Mouse (Mus musculus) neural tube, embryonic 14.5 days (tissue): ENCODE results near the gene Olfr545. TPM values are rescaled to one million over a fixed set of nuclear protein-coding genes. Genes with fewer than 3 reads are reported as not detected.
"Not testable (repeated sequence)": the region's sequence is repeated elsewhere in the genome, so short reads cannot be mapped to it uniquely, and the experiment has no call there.

Source experiments
- ATAC-seq: fragments of 200-750 bp; cut with Nextera tagmentation; 2 replicates; pipeline ENCODE4 v1.8.0; 2017; ENCODE audit warnings: low read depth, mild to moderate bottlenecking, moderate TSS enrichment, moderate library complexity
- H3K27ac ChIP-seq: fragments of 300-500 bp; sonication (generic); 2 replicates; pipeline ENCODE4 v1.5.1; 2014; ENCODE audit warnings: low read depth, mild to moderate bottlenecking, control low read depth, low read length, moderate library complexity, mixed read lengths
- H3K27me3 ChIP-seq: fragments of 300-500 bp; sonication (generic); 2 replicates; pipeline ENCODE4 v1.6.1; 2014; ENCODE audit warnings: low read length; ENCODE audit not compliant: control insufficient read depth, insufficient read depth
- H3K36me3 ChIP-seq: fragments of 300-500 bp; sonication (generic); 2 replicates; pipeline ENCODE4 v1.6.1; 2014; ENCODE audit warnings: low read length, mixed read lengths; ENCODE audit not compliant: control insufficient read depth, insufficient read depth
- H3K4me1 ChIP-seq: fragments of 300-500 bp; sonication (generic); 2 replicates; pipeline ENCODE4 v1.6.1; 2014; ENCODE audit warnings: low read length; ENCODE audit not compliant: control insufficient read depth, insufficient read depth
- H3K4me2 ChIP-seq: fragments of 300-500 bp; sonication (generic); 2 replicates; pipeline ENCODE4 v1.6.1; 2014; ENCODE audit warnings: mild to moderate bottlenecking, low read depth, low read length, control low read depth
- H3K4me3 ChIP-seq: fragments of 300-500 bp; sonication (generic); 2 replicates; pipeline ENCODE4 v1.5.1; 2014; ENCODE audit warnings: low read depth, low read length, control low read depth, mixed read lengths
- H3K9ac ChIP-seq: fragments of 300-500 bp; sonication (generic); replicated peaks from 2 replicates; pipeline ENCODE4 v1.6.1; 2014; ENCODE audit warnings: low read depth, mild to moderate bottlenecking, control low read depth, low read length, mixed read lengths
- H3K9me3 ChIP-seq: fragments of 300-500 bp; sonication (generic); 2 replicates; pipeline ENCODE4 v1.6.1; 2016; ENCODE audit warnings: low read length; ENCODE audit not compliant: control insufficient read depth
- WGBS: fragments of 180-500 bp; shearing (Covaris S2); extraction: QIAGEN DNeasy Blood & Tissue Kit; methylation state at CpG from one replicate; pipeline ENCODE4 v1.1.7; 2014; 5-methylcytosine and 5-hydroxymethylcytosine counted together
- polyA plus RNA-seq: library from polyadenylated mRNA; unstranded; fragments of >200 nt; fragmentation: Nextera tagmentation; extraction: Ambion mirVana; gene quantifications from 2 replicates; pipeline ENCODE4 v1.2.1, GENCODE M21; 2014

The Olfr545 gene
- polyA plus RNA-seq, 1 experiment from 2014 or later: 0.37 TPM

DNA sequence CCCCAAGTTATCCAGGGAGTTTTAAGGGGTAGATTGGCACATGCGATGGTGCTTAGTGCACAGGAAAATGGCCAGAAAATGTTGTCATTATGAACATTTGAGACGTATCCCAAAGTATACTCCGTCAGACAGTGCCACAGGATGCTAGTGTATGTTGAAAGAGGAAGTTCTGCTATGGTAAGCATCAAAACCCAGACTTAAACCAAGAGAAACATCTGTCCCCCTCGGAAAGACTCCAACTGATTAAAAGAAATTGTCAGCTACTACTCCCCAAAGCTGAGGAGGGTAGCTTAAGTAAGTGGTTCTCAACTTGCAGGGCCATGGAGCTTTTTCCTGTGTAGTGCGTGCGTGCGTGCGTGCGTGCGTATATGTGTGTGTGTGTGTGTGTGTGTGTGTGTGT is 12.6 kb upstream of the Olfr545 start:
- Histone ChIP-seq H3K4me1 (no peaks in the 10 kb centered on the region), H3K27ac (no peak overlapping the region), H3K9ac (no peak overlapping the region), H3K27me3 (no peaks in the 10 kb centered on the region; the same call in 1 of the 2 replicates), H3K9me3 (no peaks in the 10 kb centered on the region), H3K36me3 (no peaks in the 10 kb centered on the region), H3K4me3 (no peak overlapping the region), H3K4me2 (no peak overlapping the region)
- WGBS: 94% methylated on average over 10 of the region's 10 CpGs
- no peak for ATAC-seq

DNA sequence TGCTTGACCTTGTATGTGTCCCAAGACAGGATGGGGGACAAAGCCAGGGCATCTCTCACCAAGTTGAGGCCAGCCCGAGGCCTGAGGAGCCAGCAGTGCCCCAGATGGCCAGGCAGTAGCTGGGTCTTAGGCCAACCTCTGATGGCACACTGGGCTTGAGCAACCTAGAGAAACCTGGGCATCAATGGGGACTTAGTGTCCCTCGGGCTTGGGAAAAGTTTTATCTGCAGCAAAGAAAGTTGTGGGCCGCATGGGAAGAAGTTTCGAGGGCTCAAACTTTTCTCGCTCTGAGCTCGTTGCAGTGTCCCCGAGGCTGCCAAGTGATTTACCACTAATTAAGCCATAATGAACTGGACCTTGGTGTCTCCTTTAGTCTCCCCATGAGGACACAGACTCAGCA is 10.4 kb upstream of the Olfr545 start:
- no peaks in the 10 kb centered on the region for H3K4me1 ChIP-seq
- H3K4me3 ChIP-seq: no peak overlapping the region
- no peak overlapping the region for H3K27ac ChIP-seq
- WGBS: 67% methylated on average over 7 of the region's 7 CpGs
- H3K27me3 ChIP-seq: no peaks in the 10 kb centered on the region; the same call in 1 of the 2 replicates
- no peaks in the 10 kb centered on the region for H3K9me3 ChIP-seq
- ATAC-seq: no peak
- no peaks in the 10 kb centered on the region for H3K36me3 ChIP-seq
- no peak overlapping the region for H3K4me2 ChIP-seq
- H3K9ac ChIP-seq: no peak overlapping the region

DNA sequence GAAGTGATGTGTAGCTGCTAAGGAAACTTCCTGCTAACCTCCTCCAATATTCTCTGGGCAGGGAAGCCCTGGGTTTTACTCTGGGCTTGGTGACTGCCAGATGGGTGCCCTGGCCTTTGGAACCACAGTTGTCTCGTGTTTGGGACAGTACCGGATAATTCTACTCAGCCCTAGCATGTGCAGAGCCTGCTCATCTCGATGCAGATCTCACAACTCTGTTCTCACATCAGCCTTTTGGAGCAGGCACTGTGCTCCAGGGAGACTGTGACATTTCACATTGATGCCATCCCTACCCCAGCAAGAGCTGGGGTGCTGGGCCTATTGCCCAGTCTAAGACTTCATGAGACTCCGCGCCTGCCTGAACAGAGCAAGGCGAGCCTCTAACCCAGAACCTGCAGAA is 9.3 kb upstream of the Olfr545 start:
- no peaks in the 10 kb centered on the region for H3K4me1 ChIP-seq
- no peaks in the 10 kb centered on the region for H3K36me3 ChIP-seq
- no peak overlapping the region for H3K27ac ChIP-seq
- WGBS: 91% methylated on average over 6 of the region's 6 CpGs
- no peak overlapping the region for H3K4me3 ChIP-seq
- no peaks in the 10 kb centered on the region for H3K9me3 ChIP-seq
- no peak overlapping the region for H3K9ac ChIP-seq
- H3K27me3 ChIP-seq: no peaks in the 10 kb centered on the region; the same call in 1 of the 2 replicates
- no peak overlapping the region for H3K4me2 ChIP-seq
- no peak for ATAC-seq

DNA sequence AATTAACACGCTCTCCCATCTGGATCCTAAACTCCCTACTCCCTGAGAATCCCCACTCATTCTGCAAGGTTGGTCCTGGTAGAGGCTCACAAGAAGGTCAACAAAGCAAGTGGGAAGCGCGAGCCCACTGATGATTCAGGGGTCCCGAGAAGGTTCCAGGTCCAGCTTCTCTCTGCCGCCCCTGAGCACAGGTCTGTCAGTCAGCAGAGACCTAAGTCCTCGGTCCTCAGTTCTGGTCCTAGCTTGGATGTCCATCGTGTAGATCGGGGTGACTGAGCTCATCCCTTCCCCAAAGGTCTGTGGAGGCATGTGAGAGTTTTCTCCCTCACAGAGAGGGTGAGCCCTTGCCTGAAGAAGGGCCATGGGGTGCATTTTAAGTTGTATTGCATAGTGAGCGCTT is 8.7 kb upstream of the Olfr545 start:
- Histone ChIP-seq H3K36me3 (no peaks in the 10 kb centered on the region), H3K9me3 (no peaks in the 10 kb centered on the region), H3K4me3 (no peak overlapping the region), H3K4me2 (no peak overlapping the region), H3K9ac (no peak overlapping the region), H3K27me3 (no peaks in the 10 kb centered on the region; the same call in 1 of the 2 replicates), H3K27ac (no peak overlapping the region), H3K4me1 (no peaks in the 10 kb centered on the region)
- 87% methylated on average over 9 of the region's 9 CpGs for WGBS
- ATAC-seq: no peak

DNA sequence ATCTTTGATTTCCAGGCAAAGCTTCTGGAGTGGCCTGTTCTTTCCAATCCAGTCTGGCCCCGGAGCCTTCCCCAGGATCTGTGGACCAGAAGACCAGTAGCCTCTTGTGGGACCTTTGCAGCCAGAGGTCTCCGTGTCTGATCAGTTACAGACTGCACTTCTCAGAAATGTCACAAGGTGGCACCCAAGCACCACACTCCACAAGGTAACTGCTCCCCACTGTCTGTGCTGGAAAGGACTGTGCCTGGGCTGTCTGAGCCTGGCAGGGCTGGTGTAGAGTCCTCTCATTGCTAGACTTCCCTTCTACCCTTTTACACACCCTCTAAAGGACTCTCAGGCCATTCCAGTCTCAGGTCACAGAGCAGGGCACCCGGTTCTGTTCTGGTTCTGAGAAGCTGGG is 7.5 kb upstream of the Olfr545 start:
- no peaks in the 10 kb centered on the region for H3K9me3 ChIP-seq
- ATAC-seq: peak; percentile 89
- no peaks in the 10 kb centered on the region for H3K4me1 ChIP-seq
- H3K36me3 ChIP-seq: no peaks in the 10 kb centered on the region
- H3K27ac ChIP-seq: no peak overlapping the region
- no peak overlapping the region for H3K9ac ChIP-seq
- H3K4me2 ChIP-seq: no peak overlapping the region
- H3K27me3 ChIP-seq: no peaks in the 10 kb centered on the region
- 53% methylated on average over 3 of the region's 3 CpGs for WGBS
- H3K4me3 ChIP-seq: no peak overlapping the region

DNA sequence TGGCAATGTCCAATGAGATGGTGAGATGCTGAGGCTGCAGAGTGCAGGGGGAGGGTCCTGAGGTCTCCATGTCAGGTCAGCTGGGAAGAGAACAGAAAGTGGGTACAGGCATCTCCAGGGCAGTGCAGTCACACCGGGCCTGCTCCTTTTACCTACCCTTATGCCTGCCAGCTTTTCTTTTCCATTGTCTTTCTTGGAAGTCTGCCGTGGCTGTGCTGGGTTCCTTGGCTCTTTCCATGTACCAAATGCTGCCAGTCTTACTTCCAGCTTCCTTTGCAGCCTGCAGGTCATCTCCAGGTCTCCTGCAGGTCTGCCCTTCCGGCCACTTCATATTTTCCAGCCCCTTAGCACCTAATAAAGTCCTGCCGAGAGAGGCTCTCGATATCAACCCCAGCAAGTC is 2.6 kb upstream of the Olfr545 start:
- Histone ChIP-seq H3K27me3 (no peaks in the 10 kb centered on the region), H3K4me3 (no peak overlapping the region), H3K36me3 (no peaks in the 10 kb centered on the region), H3K27ac (no peak overlapping the region), H3K9ac (no peak overlapping the region), H3K9me3 (no peaks in the 10 kb centered on the region), H3K4me1 (no peaks in the 10 kb centered on the region), H3K4me2 (no peak overlapping the region)
- no peak for ATAC-seq
- WGBS: 80% methylated on average over 5 of the region's 5 CpGs

DNA sequence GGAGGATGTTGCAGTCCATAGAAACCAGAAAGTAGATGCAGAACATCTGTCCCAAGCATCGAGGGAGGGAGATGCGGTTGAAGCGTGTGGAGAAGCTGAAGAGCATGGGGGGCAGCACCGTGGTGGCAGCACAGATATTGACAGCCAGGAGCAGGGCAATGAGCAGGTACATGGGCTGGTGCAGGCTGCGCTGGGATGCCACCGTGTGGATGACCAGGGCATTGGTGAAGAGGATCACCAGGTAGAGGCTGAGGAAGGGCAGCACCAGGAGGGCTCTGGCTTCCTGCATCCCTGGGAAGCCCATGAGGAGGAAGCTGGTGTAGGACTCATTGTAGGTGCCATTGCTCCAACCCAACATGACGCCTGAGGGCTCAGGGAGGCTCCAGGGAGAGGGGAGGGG is 5.0 kb downstream of the Olfr545 start:
- H3K27ac ChIP-seq, H3K4me1 ChIP-seq, H3K27me3 ChIP-seq, H3K36me3 ChIP-seq, ATAC-seq, H3K4me2 ChIP-seq, H3K9me3 ChIP-seq, H3K4me3 ChIP-seq, H3K9ac ChIP-seq: not testable (repeated sequence)
- 55% methylated on average over 7 of the region's 7 CpGs for WGBS

DNA sequence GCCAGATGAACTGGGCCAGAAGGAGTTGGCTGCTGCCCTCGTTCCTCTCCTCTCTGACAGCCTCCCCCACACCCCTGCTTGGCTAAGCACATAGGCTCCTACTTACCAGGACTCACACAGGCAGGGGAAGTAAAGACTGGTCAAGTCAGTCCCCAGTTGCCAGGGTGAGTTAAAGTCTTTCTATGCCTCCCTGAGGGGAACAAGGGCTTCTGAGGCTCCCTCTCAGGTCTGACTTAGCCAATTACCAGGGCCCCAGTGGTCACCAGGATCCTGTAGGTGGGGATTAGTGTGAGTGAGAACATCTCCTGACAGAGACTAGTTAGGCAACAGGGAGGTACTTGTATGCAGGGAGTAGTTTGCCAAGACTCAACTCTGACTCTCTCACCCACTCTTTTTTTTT is 11.2 kb downstream of the Olfr545 start, which contains the start of gene Olfr544:
TSS of gene Olfr544 (minus strand) at position 153 of the 400 bp plus-strand sequence.
- H3K4me3 ChIP-seq: no peak within 1 kb of the TSS
- no peak within 1 kb of the TSS for H3K4me2 ChIP-seq
- no peaks in the 10 kb centered on the region for H3K36me3 ChIP-seq
- WGBS: 59% methylated on average over 1 of the region's 1 CpGs
- no peaks in the 10 kb centered on the region for H3K4me1 ChIP-seq
- H3K9ac ChIP-seq: no peak within 1 kb of the TSS
- H3K9me3 ChIP-seq: no peaks in the 10 kb centered on the region
- no peak within 1 kb of the TSS for H3K27ac ChIP-seq
- H3K27me3 ChIP-seq: no peaks in the 10 kb centered on the region
- ATAC-seq: no peak

DNA sequence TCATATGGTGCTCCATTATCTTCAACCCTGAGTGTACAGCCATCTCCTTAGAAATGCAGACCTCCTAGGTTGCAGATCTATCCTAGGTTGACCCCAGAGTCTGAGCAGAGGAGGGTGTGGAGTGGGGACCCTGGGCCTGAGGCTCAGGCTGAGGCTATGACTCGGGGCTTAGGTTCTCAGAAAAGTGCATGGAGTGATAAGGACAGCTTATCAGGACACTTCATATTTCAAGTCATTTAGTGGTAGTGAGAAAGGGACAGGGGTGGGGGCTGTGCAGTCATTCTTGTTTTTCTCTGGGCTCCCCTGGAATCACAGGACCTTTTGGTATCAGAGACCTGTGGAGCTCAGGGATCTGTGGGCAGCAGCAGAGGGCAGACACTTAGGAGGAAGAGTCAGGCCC is 13.3 kb downstream of the Olfr545 start:
- Histone ChIP-seq H3K4me2 (no peak overlapping the region), H3K4me3 (no peak overlapping the region), H3K36me3 (no peaks in the 10 kb centered on the region), H3K27me3 (no peaks in the 10 kb centered on the region), H3K27ac (no peak overlapping the region), H3K4me1 (no peaks in the 10 kb centered on the region), H3K9me3 (no peaks in the 10 kb centered on the region), H3K9ac (no peak overlapping the region)
- no peak for ATAC-seq
- WGBS: 81% methylated on average over 1 of the region's 1 CpGs

DNA sequence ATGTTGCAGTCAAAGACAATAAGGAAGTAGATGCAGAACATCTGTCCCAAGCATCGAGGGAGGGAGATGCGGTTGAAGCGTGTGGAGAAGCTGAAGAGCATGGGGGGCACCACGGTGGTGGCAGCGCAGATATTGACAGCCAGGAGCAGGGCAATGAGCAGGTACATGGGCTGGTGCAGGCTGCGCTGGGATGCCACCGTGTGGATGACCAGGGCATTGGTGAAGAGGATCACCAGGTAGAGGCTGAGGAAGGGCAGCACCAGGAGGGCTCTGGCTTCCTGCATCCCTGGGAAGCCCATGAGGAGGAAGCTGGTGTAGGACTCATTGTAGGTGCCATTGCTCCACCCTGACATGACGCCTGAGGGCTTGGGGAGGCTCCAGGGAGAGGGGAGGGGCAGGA is 14.6 kb downstream of the Olfr545 start:
- not testable (repeated sequence) for H3K4me1 ChIP-seq, H3K4me3 ChIP-seq, H3K27me3 ChIP-seq, H3K4me2 ChIP-seq, H3K9ac ChIP-seq, ATAC-seq, H3K9me3 ChIP-seq, H3K27ac ChIP-seq, H3K36me3 ChIP-seq
- 65% methylated on average over 8 of the region's 8 CpGs for WGBS
